Mouse (Mus musculus) CD4-positive, CD25-positive, alpha-beta regulatory T cell, adult 9 weeks (primary cell): ENCODE results near the gene Umad1. TPM values are rescaled to one million over a fixed set of nuclear protein-coding genes. Genes with fewer than 3 reads are reported as not detected.

ENCODE experiments used
- polyA plus RNA-seq: library from polyadenylated mRNA; unstranded; fragments of 100-300 nt; shearing (Covaris generic); gene quantifications from one replicate; pipeline ENCODE4 v1.2.1, GENCODE M21; 2017

Umad1 gene
- polyA plus RNA-seq, result 15.4 TPM

DNA sequence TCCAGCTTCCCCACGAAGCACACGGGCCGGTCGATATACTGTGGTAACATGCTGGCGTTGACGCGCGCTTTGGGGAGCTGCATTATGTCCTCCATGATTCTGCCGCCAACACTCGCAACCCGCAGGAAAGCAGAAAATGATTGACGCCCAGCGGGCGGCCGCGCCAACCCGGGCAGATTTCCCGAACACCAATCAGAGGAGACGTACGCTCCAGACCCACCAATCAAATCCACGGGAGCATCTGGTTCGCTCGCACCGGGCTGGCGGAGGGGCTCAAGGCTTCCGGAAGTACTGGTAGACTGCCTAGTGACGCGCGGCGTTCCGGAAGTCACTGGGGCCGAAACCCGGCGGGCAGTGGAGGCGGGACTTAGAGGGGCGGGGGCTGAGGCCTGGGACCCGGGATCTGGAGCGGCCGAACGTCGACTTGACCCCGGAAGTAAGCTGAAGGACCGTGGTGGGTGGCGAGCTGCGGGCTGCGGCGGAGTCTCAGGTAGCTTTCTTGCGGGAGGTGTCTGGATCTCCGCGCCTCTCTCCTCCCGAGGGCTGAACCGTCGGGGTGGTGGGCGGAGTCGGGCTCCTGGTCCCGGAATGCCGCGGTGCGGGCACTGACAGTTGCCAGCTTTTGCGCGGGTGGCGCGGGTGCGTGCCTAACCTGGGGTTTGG lies at the start of gene Umad1, which contains the start of the genes Rpa3 and Gm45062:
TSS of gene Umad1 (plus strand) at position 285 of the 663 bp plus-strand sequence.
TSS of gene Rpa3 (minus strand) at position 170 of the 663 bp plus-strand sequence.
TSS of gene Gm45062 (plus strand) at position 447 of the 663 bp plus-strand sequence.

Other genes with a start within 250 kb of the Umad1 start
- gene Col28a1, start 66.7 kb upstream of the Umad1 start, polyA plus RNA-seq, result not detected
- 17.7 TPM for gene Mios, start 50.1 kb upstream of the Umad1 start, polyA plus RNA-seq
- 75.4 TPM for gene Rpa3, start 115 bp upstream of the Umad1 start, polyA plus RNA-seq
- gene Gm45062, start 162 bp downstream of the Umad1 start, polyA plus RNA-seq, result 8.1 TPM